In the genomic region with DNA sequence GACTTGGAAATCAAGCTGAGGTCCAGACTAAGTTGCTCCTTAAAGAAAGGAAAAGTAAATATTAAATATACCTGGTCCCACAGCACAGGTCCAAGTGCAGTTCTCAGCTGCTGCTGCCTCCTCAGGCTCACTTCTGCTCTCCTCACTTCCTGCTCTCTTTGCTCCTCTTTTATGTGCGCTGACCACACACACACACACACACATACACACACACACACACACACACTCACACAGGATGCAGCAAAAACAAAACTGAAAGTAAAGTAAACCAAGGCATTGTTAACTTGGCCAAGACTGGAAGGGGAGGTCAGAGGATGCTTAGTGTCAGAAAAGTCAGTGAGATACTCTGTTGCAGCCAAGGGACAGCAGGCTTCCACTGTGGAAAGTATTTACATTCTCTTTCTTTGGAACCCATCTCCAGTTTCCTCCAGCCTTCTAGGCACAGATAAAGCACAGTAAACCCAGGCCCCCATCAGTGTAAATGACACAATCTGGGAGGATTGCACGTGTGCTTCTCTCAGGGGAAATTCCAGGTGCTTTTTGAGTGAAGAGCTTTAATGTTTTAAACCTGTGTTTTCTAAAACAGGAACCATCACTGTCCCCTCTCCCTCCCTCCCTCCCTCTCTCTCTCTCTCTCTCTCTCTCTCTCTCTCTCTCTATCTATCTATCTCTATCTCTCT, we compare ENCODE assay signal across 8 mouse cellular contexts. TPM values are rescaled to one million over a fixed set of nuclear protein-coding genes. Genes with fewer than 3 reads are reported as not detected.
DNase-seq lines count a peak whose midpoint lies in the region; ATAC-seq and TF ChIP-seq lines count a peak whose summit lies in the region.
"Not testable (repeated sequence)": the region's sequence is repeated elsewhere in the genome, so short reads cannot be mapped to it uniquely, and the experiment has no call there.
"Had no signal": no experiment of that assay in that cellular context is flagged by ENCODE, and none has a peak within 500 bp of the region (broad histone marks: within the 10 kb centered on the region; RNA-seq: fewer than 3 reads in every experiment).

Gbp9 (minus strand) TSS at position 131 of the 680 bp plus-strand sequence.
Gbp8 (minus strand) TSS at position 132 of the 680 bp plus-strand sequence.
Gbp4 (minus strand) TSS at position 178 of the 680 bp plus-strand sequence.

- not testable (repeated sequence) for H3K27me3 ChIP-seq in heart, embryonic 13.5 days (replicated peaks); liver, embryonic 14.5 days (ENCODE audit: control insufficient read depth, insufficient read depth, low read length); spleen, adult 2 months (ENCODE audit: control insufficient read depth, insufficient read depth, low read length)

- 20% methylated on average over 2 of the region's 2 CpGs for WGBS in heart, embryonic 13.5 days
- 3% methylated on average over 2 of the region's 2 CpGs for WGBS in liver, embryonic 14.5 days (ENCODE audit: insufficient replicate concordance)
- 7% methylated on average over 2 of the region's 2 CpGs for WGBS in macrophage (ENCODE audit: missing documents)
- WGBS in spleen, adult 2 months = 0% methylated on average over 2 of the region's 2 CpGs

- H3K9me3 ChIP-seq in ES-E14 (ENCODE audit: control insufficient read depth, insufficient read depth, low read depth, low read length); heart, embryonic 13.5 days; liver, embryonic 14.5 days (ENCODE audit: control insufficient read depth, low read length): not testable (repeated sequence)

- not testable (repeated sequence) for H3K4me1 ChIP-seq in ES-E14 (ENCODE audit: control insufficient read depth in 2 of 2, insufficient read depth in 2 of 2, low read length in 2 of 2, poor library complexity in 1 of 2); heart, embryonic 13.5 days; liver, embryonic 14.5 days (replicated peaks; ENCODE audit: control insufficient read depth in 2 of 2, insufficient read depth in 2 of 2, low read length in 1 of 2); spleen, adult 2 months (ENCODE audit: control insufficient read depth, insufficient read depth, insufficient read length)

- not testable (repeated sequence) for H3K4me3 ChIP-seq in ES-E14 (ENCODE audit: insufficient read depth in 1 of 2, low read depth in 1 of 2, low read length in 2 of 2, poor library complexity in 1 of 2, severe bottlenecking in 1 of 2); liver, embryonic 14.5 days (ENCODE audit: insufficient read depth in 1 of 2, low read depth in 2 of 2, low read length in 2 of 2); macrophage (ENCODE audit: inconsistent target)
- H3K4me3 ChIP-seq in heart, embryonic 13.5 days = peak within 1 kb of the TSS; percentile 25
- H3K4me3 ChIP-seq in spleen, adult 2 months (ENCODE audit: extremely low read depth, insufficient read depth, insufficient read length) = peak within 1 kb of the TSS; percentile 68

- H3K9ac ChIP-seq in ES-E14 (ENCODE audit: insufficient read depth, low read depth, low read length, poor library complexity, severe bottlenecking); heart, embryonic 13.5 days; liver, embryonic 14.5 days (replicated peaks): not testable (repeated sequence)

- in situ Hi-C loops in ES-E14 (cut with MboI; ENCODE audit: low sequenced_read_pairs in 2 of 2, unreplicated experiment in 2 of 2) = not testable (repeated sequence)

- peaks cover 22% of the 10 kb centered on the region; the same call in 1 of the 2 replicates for H3K79me2 ChIP-seq in macrophage (ENCODE audit: inconsistent target)

- peak within 1 kb of the TSS; percentile 16 for H3K4me2 ChIP-seq in heart, embryonic 13.5 days
- H3K4me2 ChIP-seq in liver, embryonic 14.5 days (ENCODE audit: low read depth) = not testable (repeated sequence)

- not testable (repeated sequence) for H3K36me3 ChIP-seq in ES-E14 (ENCODE audit: control insufficient read depth, insufficient read depth, low read length, poor library complexity, severe bottlenecking); heart, embryonic 13.5 days; liver, embryonic 14.5 days (replicated peaks; ENCODE audit: control insufficient read depth, insufficient read depth, low read depth); spleen, adult 2 months (ENCODE audit: control insufficient read depth, insufficient read depth, low read length)
- H3K36me3 ChIP-seq in macrophage (ENCODE audit: inconsistent target) = peaks cover 18% of the 10 kb centered on the region; the same call in 1 of the 2 replicates

- TF ChIP-seq POLR2A in brain, embryonic 14.5 days (IDR thresholded peaks at IDR 0.05; ENCODE audit: borderline replicate concordance, extremely low read depth, insufficient read depth, insufficient read length, poor library complexity, severe bottlenecking) = not testable (repeated sequence)
- TF ChIP-seq POLR2A in spleen, adult 2 months (IDR thresholded peaks at IDR 0.05; ENCODE audit: low read depth, low read length) = peak; percentile 45; the same call in 1 of the 2 replicates

- ATAC-seq in heart, embryonic 13.5 days (ENCODE audit: extremely low read depth, insufficient number of reproducible peaks, low FRiP score, low TSS enrichment) = peak; percentile 58; the same call in 1 of the 2 replicates
- ATAC-seq in liver, embryonic 14.5 days (ENCODE audit: insufficient read depth) = peak; percentile 37; the same call in 1 of the 2 replicates

- DNase-seq in ES-E14 (ENCODE audit: low read depth, low spot score); liver, embryonic 14.5 days (ENCODE audit: low read depth in 3 of 3, low spot score in 3 of 3): not testable (repeated sequence)
- peak; percentile 0 for DNase-seq in brain, embryonic 14.5 days (ENCODE audit: low read depth)
- DNase-seq in kidney, adult 11 months = peak; percentile 30
- peak; percentile 64 to 75 for DNase-seq in spleen, adult 2 months (ENCODE audit: low read depth in 1 of 2, low spot score in 2 of 2)

- peak within 1 kb of the TSS; percentile 45; the same call in 1 of the 2 replicates for H3K27ac ChIP-seq in ES-E14 (ENCODE audit: insufficient read depth, low read depth, low read length, poor library complexity, severe bottlenecking)
- peak within 1 kb of the TSS; percentile 58; the same call in 1 of the 2 replicates for H3K27ac ChIP-seq in heart, embryonic 13.5 days (replicated peaks)
- H3K27ac ChIP-seq in liver, embryonic 14.5 days; macrophage: not testable (repeated sequence)
- H3K27ac ChIP-seq in spleen, adult 2 months (ENCODE audit: insufficient read depth, low read length) = peak within 1 kb of the TSS; percentile 83

- TF ChIP-seq EP300 in liver, embryonic 14.5 days (IDR thresholded peaks at IDR 0.05; ENCODE audit: low read depth) = not testable (repeated sequence)

- not testable (repeated sequence) for TF ChIP-seq CTCF in brain, embryonic 14.5 days (IDR thresholded peaks at IDR 0.05; ENCODE audit: borderline replicate concordance, extremely low read depth, insufficient read depth, insufficient read length); liver, embryonic 14.5 days (IDR thresholded peaks at IDR 0.05; ENCODE audit: low read depth); spleen, adult 2 months (IDR thresholded peaks at IDR 0.05; ENCODE audit: extremely low read depth, insufficient read depth, insufficient read length, insufficient replicate concordance)

RNA-seq across cellular contexts. Expression of gene Gbp9, which starts in this region (rescaled TPM):
- total RNA-seq in ES-E14 (2012; rRNA removed) = 0.79 and 1.5 TPM in 2 replicates
- 0.79 and 1.5 TPM in 2 replicates for polyA plus RNA-seq in brain, embryonic 14.5 days (2012; rRNA removed)
- 3.0 and 3.2 TPM in 2 replicates for polyA plus RNA-seq in heart, embryonic 13.5 days (2015; fragmentation: Nextera tagmentation; extraction: Ambion mirVana)
- polyA plus RNA-seq in liver, embryonic 14.5 days (2012; rRNA removed) = 0.51 and 0.85 TPM in 2 replicates
- polyA plus RNA-seq in liver, embryonic 14.5 days (2014; fragmentation: Nextera tagmentation; extraction: Ambion mirVana) = 1.3 and 1.4 TPM in 2 replicates
- total RNA-seq in macrophage (2018; cell fraction: chromatin; rRNA removed) = 100 to 1,000 TPM in 22 of 26 experiments, 10 to 100 TPM in 4; 84.6 to 820 (median 283) TPM
- 100 to 1,000 TPM in 11 of 26 experiments, 10 to 100 TPM in 15; 33.9 to 152 (median 73.0) TPM for total RNA-seq in macrophage (2018; cell fraction: cytosol; rRNA removed)
- total RNA-seq in macrophage (2018; cell fraction: nucleus; rRNA removed) = 100 to 1,000 TPM in 25 of 26 experiments, 10 to 100 TPM in 1; 61.7 to 555 (median 233) TPM
- polyA plus RNA-seq in macrophage (2018) = 20.1 to 55.4 TPM (median 28.3 TPM) in 3 replicates
- polyA plus RNA-seq in spleen, adult 2 months (2012; rRNA removed) = 10.8 and 15.7 TPM in 2 replicates

RNA-seq across cellular contexts. Expression of gene Gbp8, which starts in this region (rescaled TPM):
- 0.16 and 0.22 TPM in 2 replicates for total RNA-seq in ES-E14 (2012; rRNA removed)
- polyA plus RNA-seq in brain, embryonic 14.5 days (2012; rRNA removed) = 0.21 and 1.1 TPM in 2 replicates
- polyA plus RNA-seq in heart, embryonic 13.5 days (2015; fragmentation: Nextera tagmentation; extraction: Ambion mirVana) = 1.3 and 1.4 TPM in 2 replicates
- 1.4 and 2.0 TPM in 2 replicates for polyA plus RNA-seq in liver, embryonic 14.5 days (2012; rRNA removed)
- polyA plus RNA-seq in liver, embryonic 14.5 days (2014; fragmentation: Nextera tagmentation; extraction: Ambion mirVana) = 1.6 and 2.0 TPM in 2 replicates
- total RNA-seq in macrophage (2018; cell fraction: chromatin; rRNA removed) = 100 to 1,000 TPM in 24 of 26 experiments, 10 to 100 TPM in 2; 59.0 to 547 (median 244) TPM
- total RNA-seq in macrophage (2018; cell fraction: cytosol; rRNA removed) = 10 to 100 TPM; 12.1 to 79.2 (median 34.3) TPM
- total RNA-seq in macrophage (2018; cell fraction: nucleus; rRNA removed) = 100 to 1,000 TPM in 25 of 26 experiments, 10 to 100 TPM in 1; 33.9 to 458 (median 253) TPM
- 2.9 to 48.7 TPM (median 19.7 TPM) in 3 replicates for polyA plus RNA-seq in macrophage (2018)
- 9.8 and 12.8 TPM in 2 replicates for polyA plus RNA-seq in spleen, adult 2 months (2012; rRNA removed)
- total RNA-seq: forebrain, postnatal 0 days had no signal

RNA-seq across cellular contexts. Expression of gene Gbp4, which starts in this region (rescaled TPM):
- 1.5 and 1.9 TPM in 2 replicates for total RNA-seq in ES-E14 (2012; rRNA removed)
- polyA plus RNA-seq in brain, embryonic 14.5 days (2012; rRNA removed) = 1.7 and 2.3 TPM in 2 replicates
- polyA plus RNA-seq in heart, embryonic 13.5 days (2015; fragmentation: Nextera tagmentation; extraction: Ambion mirVana) = 4.7 and 7.2 TPM in 2 replicates
- polyA plus RNA-seq in liver, embryonic 14.5 days (2012; rRNA removed) = 0.81 and 0.88 TPM in 2 replicates
- 0.58 and 0.67 TPM in 2 replicates for polyA plus RNA-seq in liver, embryonic 14.5 days (2014; fragmentation: Nextera tagmentation; extraction: Ambion mirVana)
- total RNA-seq in macrophage (2018; cell fraction: chromatin; rRNA removed) = 100 to 1,000 TPM in 14 of 26 experiments, 10 to 100 TPM in 8, 1 to 10 TPM in 4; 3.9 to 472 (median 209) TPM
- total RNA-seq in macrophage (2018; cell fraction: cytosol; rRNA removed) = 100 to 1,000 TPM in 12 of 26 experiments, 10 to 100 TPM in 2, 1 to 10 TPM in 12; 3.2 to 158 (median 58.0) TPM
- total RNA-seq in macrophage (2018; cell fraction: nucleus; rRNA removed) = 100 to 1,000 TPM in 14 of 26 experiments, 10 to 100 TPM in 11, 1 to 10 TPM in 1; 5.7 to 440 (median 192) TPM
- polyA plus RNA-seq in macrophage (2018) = 1.7 to 20.7 TPM (median 2.8 TPM) in 3 replicates
- 21.3 and 30.8 TPM in 2 replicates for polyA plus RNA-seq in spleen, adult 2 months (2012; rRNA removed)
